In genomic region chr4:65299365-65299764, GRCm38 (mm10) we compare ENCODE assay signal across 28 mouse cellular contexts.
A peak's percentile ranks its signal among the peaks of the same experiment; 100 is the strongest.
DNase-seq lines count a peak whose midpoint lies in the region; ATAC-seq and TF ChIP-seq lines count a peak whose summit lies in the region.
"Had no signal": no experiment of that assay in that cellular context is flagged by ENCODE, and none has a peak within 500 bp of the region (broad histone marks: within the 10 kb centered on the region; RNA-seq: fewer than 3 reads in every experiment).

No protein-coding gene starts in this region.

- 48% methylated on average over 1 of the region's 1 CpGs for WGBS in forebrain, embryonic 12.5 days
- WGBS in forebrain, embryonic 13.5 days, result 55% methylated on average over 1 of the region's 1 CpGs
- 76% methylated on average over 1 of the region's 1 CpGs for WGBS in heart, embryonic 10.5 days
- WGBS in midbrain, embryonic 10.5 days, result 68% methylated on average over 1 of the region's 1 CpGs
- WGBS in midbrain, postnatal 0 days, result 56% methylated on average over 1 of the region's 1 CpGs

- H3K27ac ChIP-seq in forebrain, embryonic 12.5 days, result peak overlapping the region; percentile 33; the same call in 1 of the 2 replicates
- H3K27ac ChIP-seq in forebrain, embryonic 13.5 days, result no peak overlapping the region
- H3K27ac ChIP-seq in heart, embryonic 10.5 days, result no peak overlapping the region
- peak overlapping the region; percentile 35; the same call in 1 of the 2 replicates for H3K27ac ChIP-seq in midbrain, embryonic 10.5 days (replicated peaks)
- H3K27ac ChIP-seq in midbrain, postnatal 0 days (ENCODE audit: low read depth, low read length), result no peak overlapping the region
- H3K27ac ChIP-seq: embryonic facial prominence, embryonic 10.5 days; embryonic facial prominence, embryonic 13.5 days; heart, embryonic 13.5 days; hindbrain, embryonic 14.5 days; hindbrain, postnatal 0 days had no signal

- no peak overlapping the region for H3K4me3 ChIP-seq in forebrain, embryonic 12.5 days (replicated peaks)
- H3K4me3 ChIP-seq in forebrain, embryonic 13.5 days, result no peak overlapping the region
- H3K4me3 ChIP-seq in heart, embryonic 10.5 days, result no peak overlapping the region
- H3K4me3 ChIP-seq in midbrain, embryonic 10.5 days, result no peak overlapping the region
- no peak overlapping the region for H3K4me3 ChIP-seq in midbrain, postnatal 0 days (ENCODE audit: low read depth, low read length)
- H3K4me3 ChIP-seq: embryonic facial prominence, embryonic 10.5 days; embryonic facial prominence, embryonic 13.5 days; erythroblast, embryonic 14.5 days; heart, embryonic 13.5 days had no signal

- H3K9ac ChIP-seq in forebrain, embryonic 12.5 days, result no peak overlapping the region
- no peak overlapping the region for H3K9ac ChIP-seq in forebrain, embryonic 13.5 days
- H3K9ac ChIP-seq in midbrain, postnatal 0 days (replicated peaks; ENCODE audit: low read length, poor library complexity, severe bottlenecking), result no peak overlapping the region
- H3K9ac ChIP-seq: embryonic facial prominence, embryonic 13.5 days; heart, embryonic 13.5 days; hindbrain, embryonic 14.5 days had no signal

- H3K27me3 ChIP-seq in forebrain, embryonic 12.5 days, result 0 out of 2 replicates have a peak, but pooled peaks cover 5% of the 10 kb centered on the region
- H3K27me3 ChIP-seq in forebrain, embryonic 13.5 days, result no peaks in the 10 kb centered on the region
- H3K27me3 ChIP-seq in heart, embryonic 10.5 days (ENCODE audit: insufficient read depth, poor library complexity, severe bottlenecking), result peaks cover 25% of the 10 kb centered on the region
- H3K27me3 ChIP-seq in midbrain, embryonic 10.5 days (ENCODE audit: low read depth, poor library complexity, severe bottlenecking), result peaks cover 88% of the 10 kb centered on the region
- no peaks in the 10 kb centered on the region; the same call in 1 of the 2 replicates for H3K27me3 ChIP-seq in midbrain, postnatal 0 days (ENCODE audit: insufficient read depth, low read length)
- H3K27me3 ChIP-seq: CH12.LX; embryonic facial prominence, embryonic 13.5 days; heart, embryonic 13.5 days; Patski had no signal

- no peak for ATAC-seq in forebrain, embryonic 12.5 days (ENCODE audit: low FRiP score)
- no peak for ATAC-seq in forebrain, embryonic 13.5 days
- no peak for ATAC-seq in midbrain, postnatal 0 days (ENCODE audit: low FRiP score)
- ATAC-seq: hindbrain, postnatal 0 days; inflammation-experienced regulatory T-cells, adult 6 months; intestine, embryonic 16.5 days; Patski had no signal

- H3K4me2 ChIP-seq in forebrain, embryonic 12.5 days, result no peak overlapping the region
- H3K4me2 ChIP-seq in forebrain, embryonic 13.5 days, result no peak overlapping the region
- no peak overlapping the region for H3K4me2 ChIP-seq in midbrain, postnatal 0 days (ENCODE audit: low read depth, low read length, poor library complexity, severe bottlenecking)
- H3K4me2 ChIP-seq: embryonic facial prominence, embryonic 13.5 days; heart, embryonic 13.5 days; hindbrain, embryonic 14.5 days had no signal

- no peak for TF ChIP-seq CTCF in midbrain, postnatal 0 days (IDR thresholded peaks at IDR 0.05)

- no peaks in the 10 kb centered on the region for H3K9me3 ChIP-seq in forebrain, embryonic 12.5 days
- no peaks in the 10 kb centered on the region for H3K9me3 ChIP-seq in forebrain, embryonic 13.5 days (replicated peaks)
- no peaks in the 10 kb centered on the region for H3K9me3 ChIP-seq in heart, embryonic 10.5 days
- H3K9me3 ChIP-seq in midbrain, embryonic 10.5 days (replicated peaks), result no peaks in the 10 kb centered on the region
- no peaks in the 10 kb centered on the region for H3K9me3 ChIP-seq in midbrain, postnatal 0 days (ENCODE audit: low read length)
- H3K9me3 ChIP-seq: embryonic facial prominence, embryonic 10.5 days; embryonic facial prominence, embryonic 13.5 days; heart, embryonic 13.5 days had no signal

- H3K4me1 ChIP-seq in forebrain, embryonic 12.5 days, result peaks cover 41% of the 10 kb centered on the region
- H3K4me1 ChIP-seq in forebrain, embryonic 13.5 days, result peaks cover 32% of the 10 kb centered on the region
- H3K4me1 ChIP-seq in heart, embryonic 10.5 days, result peaks cover 12% of the 10 kb centered on the region; the same call in 1 of the 2 replicates
- H3K4me1 ChIP-seq in midbrain, embryonic 10.5 days, result peaks cover 59% of the 10 kb centered on the region
- H3K4me1 ChIP-seq in midbrain, postnatal 0 days (ENCODE audit: insufficient read depth, low read length), result no peaks in the 10 kb centered on the region
- H3K4me1 ChIP-seq: embryonic facial prominence, embryonic 13.5 days had no signal

- DNase-seq in heart, adult 11 months, result peak; percentile 93
- no peak for DNase-seq in heart, embryonic 10.5 days (ENCODE audit: low spot score)
- no peak for DNase-seq in midbrain, embryonic 10.5 days (ENCODE audit: low spot score)
- no peak for DNase-seq in midbrain, postnatal 0 days (ENCODE audit: low spot score)
- no peak for DNase-seq in thymus, postnatal 36 days
- DNase-seq: adrenal gland, postnatal 14 days; B cell, adult 2 months; cerebellum, adult 11-12 months; cerebellum, adult 8-10 months; cerebellum, postnatal 10 days; cerebellum, postnatal 36 days; embryo, embryonic 11 days; gastrocnemius, postnatal 10 days; heart, postnatal 14 days; heart, postnatal 4 days had no signal

- no peaks in the 10 kb centered on the region for H3K36me3 ChIP-seq in forebrain, embryonic 12.5 days (replicated peaks)
- no peaks in the 10 kb centered on the region for H3K36me3 ChIP-seq in forebrain, embryonic 13.5 days (ENCODE audit: poor library complexity, severe bottlenecking)
- no peaks in the 10 kb centered on the region for H3K36me3 ChIP-seq in heart, embryonic 10.5 days
- 0 out of 2 replicates have a peak, but pooled peaks cover 1% of the 10 kb centered on the region for H3K36me3 ChIP-seq in midbrain, embryonic 10.5 days
- H3K36me3 ChIP-seq in midbrain, postnatal 0 days (ENCODE audit: insufficient read depth, low read length), result no peaks in the 10 kb centered on the region
- H3K36me3 ChIP-seq: embryonic facial prominence, embryonic 10.5 days; embryonic facial prominence, embryonic 13.5 days; G1E; heart, embryonic 13.5 days had no signal

Comparison
In these comparisons a context has a peak if more than half of its experiments do, and no peak if none do; other contexts are left out.
1. H3K27ac ChIP-seq: peak in forebrain, embryonic 12.5 days (single experiment) and midbrain, embryonic 10.5 days (single experiment); none in forebrain, embryonic 13.5 days (single experiment), heart, embryonic 10.5 days (single experiment) and midbrain, postnatal 0 days (single experiment).